Mouse (Mus musculus) c-Kit-positive CD71-positive TER-119-negative erythroid progenitor cells, embryonic 14.5 days (primary cell): ENCODE measurements at regions not wholly inside any gene's neighbourhood (a gene's known extent, or its start where the extent isn't known, plus 50 kb on each side); places are given as distances from the start of the nearest gene placed in this dataset.

Experiments used
- DNase-seq: peaks from one replicate; pipeline ENCODE4 v3.0.0-alpha.2; 2013; ENCODE audit warnings: low read depth

GRCm38 (mm10) chr12:71481899-71482593, 172.4 kb downstream of the Dact1 start:
- DNase-seq = no peak

GRCm38 (mm10) chr12:71482619-71483018, 172.9 kb downstream of the Dact1 start:
- no peak for DNase-seq

GRCm38 (mm10) chr12:71483536-71484165, 174.0 kb downstream of the Dact1 start:
- no peak for DNase-seq

GRCm38 (mm10) chr12:71484286-71484685, 174.6 kb downstream of the Dact1 start:
- no peak for DNase-seq

GRCm38 (mm10) chr12:71486078-71486477, 176.4 kb downstream of the Dact1 start:
- DNase-seq = no peak

- no peak for DNase-seq
Measured at GRCm38 (mm10) chr12:71487591-71488435, 178.1 kb downstream of the Dact1 start.

GRCm38 (mm10) chr12:71489295-71489694, 179.6 kb downstream of the Dact1 start:
- DNase-seq = no peak

- no peak for DNase-seq
Measured at GRCm38 (mm10) chr12:71494803-71495293, 185.2 kb downstream of the Dact1 start.

- no peak for DNase-seq
Measured at GRCm38 (mm10) chr12:71498246-71499029, 188.8 kb downstream of the Dact1 start.

GRCm38 (mm10) chr12:71501299-71501810, 191.7 kb downstream of the Dact1 start:
- DNase-seq = no peak

- DNase-seq = no peak
Measured at GRCm38 (mm10) chr12:71503265-71503664, 193.6 kb downstream of the Dact1 start.

- no peak for DNase-seq
Measured at GRCm38 (mm10) chr12:71506206-71506605, 196.5 kb downstream of the Dact1 start.

GRCm38 (mm10) chr12:71506716-71507115, 197.0 kb downstream of the Dact1 start:
- no peak for DNase-seq

- DNase-seq = no peak
Measured at GRCm38 (mm10) chr12:71512915-71513612, 203.4 kb downstream of the Dact1 start.

- no peak for DNase-seq
Measured at GRCm38 (mm10) chr12:71519520-71519919, 209.8 kb downstream of the Dact1 start.

- no peak for DNase-seq
Measured at GRCm38 (mm10) chr12:71521936-71522335, 212.3 kb downstream of the Dact1 start.

- no peak for DNase-seq
Measured at GRCm38 (mm10) chr12:71522451-71522850, 212.8 kb downstream of the Dact1 start.

- DNase-seq = no peak
Measured at GRCm38 (mm10) chr12:71524156-71524555, 214.5 kb downstream of the Dact1 start.

GRCm38 (mm10) chr12:71525255-71525927, 215.7 kb downstream of the Dact1 start:
- DNase-seq = no peak

- no peak for DNase-seq
Measured at GRCm38 (mm10) chr12:71526623-71527022, 216.9 kb downstream of the Dact1 start.
